Mouse (Mus musculus) liver, embryonic 14.5 days (tissue): ENCODE results near the gene Ccin. TPM values are rescaled to one million over a fixed set of nuclear protein-coding genes. Genes with fewer than 3 reads are reported as not detected.
A peak's percentile ranks its signal among the peaks of the same experiment; 100 is the strongest.

Source experiments
- ATAC-seq: fragments of 200-750 bp; cut with Nextera tagmentation; 2 replicates; pipeline ENCODE4 v1.8.0; 2017; ENCODE audit warnings: moderate number of reproducible peaks, mild to moderate bottlenecking, moderate library complexity; ENCODE audit not compliant: insufficient read depth
- DNase-seq, 3 experiments: peaks; one replicate each; pipeline ENCODE4 v3.0.0-alpha.2; 2012 to 2013; ENCODE audit warnings: low read depth in 3 of 3, low spot score in 3 of 3
- H3K27ac ChIP-seq: fragments of 300-500 bp; sonication (generic); 2 replicates; pipeline ENCODE4 v1.5.1; 2014; ENCODE audit warnings: moderate library complexity, mild to moderate bottlenecking, control low read depth, inconsistent platforms
- H3K27me3 ChIP-seq: fragments of 300-500 bp; sonication (generic); 2 replicates; pipeline ENCODE4 v1.6.1; 2014; ENCODE audit warnings: mild to moderate bottlenecking, low read length, moderate library complexity; ENCODE audit not compliant: control insufficient read depth, insufficient read depth
- H3K36me3 ChIP-seq: fragments of 300-500 bp; sonication (generic); replicated peaks from 2 replicates; pipeline ENCODE4 v1.6.1; 2014; ENCODE audit warnings: low read depth; ENCODE audit not compliant: control insufficient read depth, insufficient read depth
- H3K4me1 ChIP-seq, 2 experiments: fragments of 200-500 bp in 1 of 2; fragments of 300-500 bp in 1 of 2; sonication (generic) in 1 of 2; replicated peaks; 2 replicates each; pipeline ENCODE4 v1.6.1; 2012 to 2014; ENCODE audit warnings: antibody characterized with exemption in 1 of 2, inconsistent platforms in 1 of 2, low read length in 1 of 2; ENCODE audit not compliant: control insufficient read depth in 2 of 2, insufficient read depth in 2 of 2
- H3K4me2 ChIP-seq: fragments of 300-500 bp; sonication (generic); 2 replicates; pipeline ENCODE4 v1.6.1; 2014; ENCODE audit warnings: low read depth, mild to moderate bottlenecking, control low read depth, moderate library complexity
- H3K4me3 ChIP-seq, 2 experiments: fragments of 200-500 bp in 1 of 2; fragments of 300-500 bp in 1 of 2; sonication (generic) in 1 of 2; 2 replicates each; pipeline ENCODE4 v1.5.1; 2012 to 2014; ENCODE audit warnings: low read depth in 2 of 2, low read length in 2 of 2, mild to moderate bottlenecking in 2 of 2, control low read depth in 1 of 2, inconsistent platforms in 1 of 2, moderate library complexity in 1 of 2; ENCODE audit not compliant: insufficient read depth in 1 of 2
- H3K9ac ChIP-seq: fragments of 300-500 bp; sonication (generic); replicated peaks from 2 replicates; pipeline ENCODE4 v1.6.1; 2014; ENCODE audit warnings: mild to moderate bottlenecking, control low read depth, moderate library complexity
- H3K9me3 ChIP-seq: fragments of 300-500 bp; sonication (generic); 2 replicates; pipeline ENCODE4 v1.6.1; 2016; ENCODE audit warnings: low read length, mixed read lengths; ENCODE audit not compliant: control insufficient read depth
- CTCF ChIP-seq: IDR thresholded peaks from 2 replicates; pipeline ENCODE4 v1.5.1; 2016; ENCODE audit warnings: antibody characterized with exemption, low read depth, control low read depth
- EP300 ChIP-seq: IDR thresholded peaks from 2 replicates; pipeline ENCODE4 v1.6.1; 2016; ENCODE audit warnings: antibody characterized with exemption, low read depth
- WGBS: fragments of 180-500 bp; shearing (Covaris S2); extraction: QIAGEN DNeasy Blood & Tissue Kit; methylation state at CpG from one replicate; pipeline ENCODE4 v1.1.7; 2014; ENCODE audit not compliant: insufficient replicate concordance; 5-methylcytosine and 5-hydroxymethylcytosine counted together
- polyA plus RNA-seq, 2 experiments: library from polyadenylated mRNA; depleted of rRNA in 1 of 2; stranded (reverse) in 1 of 2; unstranded in 1 of 2; fragments of >200 nt; fragmentation: Nextera tagmentation in 1 of 2; extraction: Ambion mirVana in 1 of 2; gene quantifications; 2 replicates each; pipeline versions ENCODE4 v1.2.1 to v1.2.3; 2012 to 2014

The Ccin gene
- polyA plus RNA-seq, 2 experiments, result 0.02 TPM; not detected in 1

DNA sequence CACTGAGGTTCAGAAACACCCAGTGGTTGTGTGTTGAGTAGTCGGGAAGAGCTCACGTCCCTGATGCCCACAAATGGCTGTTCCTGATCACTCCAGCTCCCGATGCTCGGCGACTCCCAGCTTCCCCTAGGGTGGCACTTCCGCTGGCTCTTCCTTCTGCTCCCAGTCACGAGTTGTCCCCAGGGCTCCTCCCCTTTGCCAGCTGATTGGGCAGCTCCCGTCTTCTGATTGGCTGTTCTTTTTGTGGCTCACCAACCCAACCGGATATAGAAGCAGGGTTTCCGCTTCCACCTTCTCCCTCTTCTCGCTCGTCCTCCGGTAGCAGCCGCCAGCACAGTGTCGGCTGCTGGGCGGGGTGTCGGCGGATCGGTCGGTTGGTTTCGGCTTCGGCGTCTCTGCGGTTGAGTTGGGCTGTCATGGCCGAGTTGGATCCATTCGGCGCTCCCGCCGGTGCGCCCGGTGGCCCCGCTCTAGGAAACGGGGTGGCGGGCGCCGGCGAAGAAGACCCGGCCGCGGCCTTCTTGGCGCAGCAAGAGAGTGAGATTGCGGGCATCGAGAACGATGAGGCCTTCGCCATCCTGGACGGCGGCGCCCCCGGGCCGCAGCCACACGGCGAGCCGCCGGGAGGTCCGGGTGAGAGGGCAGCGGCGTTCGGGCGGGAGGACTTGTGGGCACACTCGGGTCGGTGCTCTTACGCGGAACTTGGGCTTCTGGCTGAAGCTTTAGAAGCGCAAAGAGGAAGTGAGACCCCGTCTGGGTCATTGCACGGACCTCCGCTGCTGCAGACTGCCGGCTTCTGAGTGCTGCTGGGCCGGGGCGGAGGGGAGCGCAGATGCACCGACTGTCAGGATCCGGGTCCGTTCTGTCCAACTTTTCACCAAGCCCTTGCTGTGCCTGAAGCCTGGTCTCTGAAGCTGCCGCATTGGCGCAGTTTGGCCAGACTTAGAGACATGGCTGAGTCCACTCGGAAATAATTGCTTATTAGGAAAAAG is 29.4 kb downstream of the Ccin start:
- DNase-seq, result peak; percentile 92 to 93 (median 93)
- Histone ChIP-seq H3K36me3 (peaks cover 10% of the 10 kb centered on the region), H3K4me2 (peak overlapping the region; percentile 97), H3K4me3 (peak overlapping the region; percentile 88 to 93), H3K27ac (peak overlapping the region; percentile 72), H3K9ac (peak overlapping the region; percentile 86), H3K9me3 (no peaks in the 10 kb centered on the region), H3K27me3 (no peaks in the 10 kb centered on the region), H3K4me1 (peaks cover 17 to 22% of the 10 kb centered on the region in 2 experiments)
- ATAC-seq, result peak; percentile 98
- TF ChIP-seq CTCF (no peak), EP300 (no peak)
- WGBS, result under 1% methylated on average over 77 of the region's 77 CpGs

DNA sequence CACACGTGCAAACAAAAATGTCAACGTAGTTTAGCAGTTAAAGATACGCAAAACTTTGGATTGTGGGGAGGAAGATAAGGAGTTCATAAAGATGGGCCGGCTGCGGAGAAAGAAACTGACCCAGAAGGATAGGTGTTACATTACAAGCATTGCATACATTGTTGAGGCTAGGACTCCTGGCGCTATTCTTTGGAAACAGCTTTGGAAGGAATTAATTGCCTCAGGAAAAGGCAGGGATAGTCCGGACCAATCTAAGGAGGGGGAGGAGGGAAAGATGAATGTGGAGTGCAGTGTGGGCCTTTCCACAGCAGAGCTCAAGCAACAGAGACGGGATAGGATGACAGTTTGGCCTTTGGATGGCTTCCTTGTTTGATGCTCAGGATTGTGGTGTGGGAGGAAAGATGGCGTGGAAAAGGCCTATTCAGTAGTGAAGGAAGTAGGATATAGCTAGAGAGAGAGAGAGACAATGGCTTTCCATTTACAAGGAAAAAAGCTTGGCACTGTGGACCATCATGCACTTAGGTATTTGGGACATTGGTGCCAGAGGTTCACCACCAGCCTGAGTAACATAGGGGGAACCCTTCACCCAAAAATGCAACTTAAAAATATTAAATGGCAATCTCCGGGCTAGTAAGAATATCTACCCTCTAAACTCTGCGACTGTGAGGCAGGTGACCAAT is 30.2 kb downstream of the Ccin start:
- DNase-seq, result no peak
- Histone ChIP-seq H3K4me1 (peaks cover 17 to 22% of the 10 kb centered on the region in 2 experiments), H3K27ac (no peak overlapping the region), H3K27me3 (no peaks in the 10 kb centered on the region), H3K4me2 (peak overlapping the region; percentile 97), H3K4me3 (peak overlapping the region; percentile 88 to 93), H3K36me3 (peaks cover 13% of the 10 kb centered on the region), H3K9ac (peak overlapping the region; percentile 86), H3K9me3 (no peaks in the 10 kb centered on the region)
- WGBS, result 17% methylated on average over 11 of the region's 11 CpGs
- no peak for ATAC-seq
- TF ChIP-seq EP300 (no peak), CTCF (no peak)

DNA sequence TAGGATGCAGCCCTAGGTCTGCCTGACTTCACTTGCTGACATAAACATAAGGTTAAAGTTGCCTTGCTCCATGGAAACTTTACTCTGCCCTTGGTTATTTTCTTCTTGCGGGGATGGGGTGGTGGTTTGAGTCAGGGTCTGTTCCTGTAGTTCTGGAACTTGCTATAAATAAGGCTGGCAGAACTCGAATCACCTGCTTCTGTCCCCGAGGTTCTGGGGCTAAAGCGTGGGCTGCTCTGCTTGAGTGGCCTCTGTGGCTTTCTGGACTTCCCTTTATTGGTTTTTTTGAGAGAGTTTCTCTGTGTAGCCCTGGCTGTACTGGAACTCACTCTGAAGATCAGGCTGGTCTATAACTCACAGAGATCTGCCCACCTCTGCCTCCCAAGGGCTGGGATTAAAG is 32.8 kb downstream of the Ccin start:
- no peak for TF ChIP-seq CTCF
- no peak for TF ChIP-seq EP300
- Histone ChIP-seq H3K27me3 (no peaks in the 10 kb centered on the region), H3K27ac (no peak overlapping the region), H3K36me3 (peaks cover 38% of the 10 kb centered on the region), H3K4me2 (peak overlapping the region; percentile 18; the same call in 1 of the 2 replicates), H3K9me3 (no peaks in the 10 kb centered on the region), H3K4me1 (peaks cover 17 to 22% of the 10 kb centered on the region in 2 experiments), H3K4me3 (no peak overlapping the region), H3K9ac (no peak overlapping the region)
- DNase-seq (no peak), ATAC-seq (no peak)
- 45% methylated on average over 4 of the region's 4 CpGs for WGBS

GRCm38 (mm10) chr4:44016791-44017190 is 33.5 kb downstream of the Ccin start:
- H3K27me3 ChIP-seq, result no peaks in the 10 kb centered on the region
- no peaks in the 10 kb centered on the region for H3K9me3 ChIP-seq
- no peak overlapping the region for H3K27ac ChIP-seq
- peaks cover 16 to 21% of the 10 kb centered on the region in 2 experiments for H3K4me1 ChIP-seq
- no peak overlapping the region for H3K4me3 ChIP-seq
- no peak overlapping the region for H3K9ac ChIP-seq
- no peak overlapping the region for H3K4me2 ChIP-seq
- WGBS, result 86% methylated on average over 12 of the region's 12 CpGs
- H3K36me3 ChIP-seq, result peaks cover 43% of the 10 kb centered on the region
- DNase-seq (no peak), ATAC-seq (no peak)
- TF ChIP-seq CTCF (no peak), EP300 (no peak)

DNA sequence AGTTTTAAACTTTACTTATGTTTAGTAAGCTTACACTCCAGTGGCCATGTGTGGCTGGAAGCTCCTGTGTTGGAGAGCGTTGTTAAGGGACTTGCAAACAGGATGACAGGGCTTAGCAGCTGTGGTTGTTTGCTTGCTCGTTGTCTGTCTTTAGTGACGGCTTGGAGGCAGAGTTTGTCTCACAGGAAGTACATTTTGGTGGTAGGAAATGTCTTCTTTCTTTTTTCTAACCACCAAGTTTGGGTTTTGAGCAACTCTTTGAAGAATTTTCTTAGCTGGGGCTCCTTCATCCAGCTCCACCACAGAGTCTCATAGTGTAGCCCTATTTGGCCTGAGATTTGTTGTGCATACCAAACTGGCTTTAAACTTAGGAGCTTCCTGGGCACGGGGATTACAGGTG is 39.0 kb downstream of the Ccin start:
- no peak overlapping the region for H3K9ac ChIP-seq
- no peak for TF ChIP-seq CTCF
- no peak for TF ChIP-seq EP300
- no peak overlapping the region for H3K27ac ChIP-seq
- H3K4me1 ChIP-seq, result no peaks in the 10 kb centered on the region
- peaks cover 86% of the 10 kb centered on the region for H3K36me3 ChIP-seq
- H3K4me2 ChIP-seq, result no peak overlapping the region
- H3K9me3 ChIP-seq, result no peaks in the 10 kb centered on the region
- 68% methylated on average over 4 of the region's 4 CpGs for WGBS
- ATAC-seq (no peak), DNase-seq (no peak)
- no peaks in the 10 kb centered on the region for H3K27me3 ChIP-seq
- no peak overlapping the region for H3K4me3 ChIP-seq
